8 mouse cellular contexts compared by ENCODE assay signal in genomic region chr7:45050945-45051600, GRCm38 (mm10). TPM values are rescaled to one million over a fixed set of nuclear protein-coding genes. Genes with fewer than 3 reads are reported as not detected.
DNase-seq lines count a peak whose midpoint lies in the region; ATAC-seq and TF ChIP-seq lines count a peak whose summit lies in the region.

No protein-coding gene starts in this region.

- H3K27me3 ChIP-seq in Patski: no peaks in the 10 kb centered on the region
- no peaks in the 10 kb centered on the region for H3K27me3 ChIP-seq in forebrain, postnatal 0 days (ENCODE audit: insufficient read depth, low read length)
- no peaks in the 10 kb centered on the region for H3K27me3 ChIP-seq in lung, embryonic 14.5 days (ENCODE audit: insufficient read depth, low read length)

- intact Hi-C loops in heart, postnatal 25 days (cut with DNase I): no loop called here

- POLR2A ChIA-PET in Patski (lab: Charles Lee): interaction anchor here (1.1 kb wide), 2 partner anchors 24 to 55 kb away, joined by 3 read pairs; no protein-coding TSS in a partner anchor

- H3K4me2 ChIP-seq in forebrain, postnatal 0 days (ENCODE audit: low read depth): peak overlapping the region; percentile 89
- H3K4me2 ChIP-seq in lung, embryonic 14.5 days: peak overlapping the region; percentile 88

- in situ Hi-C loops in Patski (cut with MboI; ENCODE audit: low pct_unique_long_range_greater_than_20kb): no loop called here

- DNase-seq in Patski (ENCODE audit: low read depth, low spot score): no peak
- peak; percentile 68 for DNase-seq in cerebellum, adult 11 months
- DNase-seq in forebrain, postnatal 0 days: peak; percentile 90
- DNase-seq in heart, postnatal 25 days (ENCODE audit: low spot score): peak; percentile 70
- DNase-seq in layer of hippocampus, adult 2 months (ENCODE audit: low spot score in 2 of 2): peak; percentile 64 to 84
- peak; percentile 92 for DNase-seq in lung, embryonic 14.5 days
- peak; percentile 96 for DNase-seq in retina, postnatal 1 day

- H3K4me1 ChIP-seq in forebrain, postnatal 0 days (ENCODE audit: insufficient read depth): no peaks in the 10 kb centered on the region; the same call in 1 of the 2 replicates
- H3K4me1 ChIP-seq in lung, embryonic 14.5 days (ENCODE audit: insufficient read depth): 0 out of 2 replicates have a peak, but pooled peaks cover 3% of the 10 kb centered on the region

- no peak for TF ChIP-seq CTCF in Patski (IDR thresholded peaks at IDR 0.05)
- TF ChIP-seq CTCF in forebrain, postnatal 0 days (IDR thresholded peaks at IDR 0.05; ENCODE audit: low read depth): no peak
- TF ChIP-seq CTCF in layer of hippocampus, adult 2 months (conservative IDR thresholded peaks at IDR 0.05): no peak
- no peak for TF ChIP-seq CTCF in lung, embryonic 14.5 days (IDR thresholded peaks at IDR 0.05; ENCODE audit: low read depth)

- no peaks in the 10 kb centered on the region for H3K9me3 ChIP-seq in forebrain, postnatal 0 days (ENCODE audit: low read length)
- no peaks in the 10 kb centered on the region for H3K9me3 ChIP-seq in lung, embryonic 14.5 days (ENCODE audit: low read depth, low read length)

- ATAC-seq in Patski: peak; percentile 36
- peak; percentile 70 for ATAC-seq in forebrain, postnatal 0 days
- peak; percentile 25 for ATAC-seq in lung, embryonic 14.5 days (ENCODE audit: insufficient read depth)
- no peak for ATAC-seq in activated CD4-positive, CD25-positive, alpha-beta regulatory T cell, adult 4 months

- H3K4me3 ChIP-seq in forebrain, postnatal 0 days (ENCODE audit: low read depth, low read length): peak overlapping the region; percentile 77
- H3K4me3 ChIP-seq in layer of hippocampus, adult 2 months: peak overlapping the region; percentile 84
- H3K4me3 ChIP-seq in lung, embryonic 14.5 days (ENCODE audit: low read depth, low read length): peak overlapping the region; percentile 90

- CTCF ChIA-PET in Patski (lab: Charles Lee): no interaction called here

- peaks cover 43% of the 10 kb centered on the region for H3K36me3 ChIP-seq in forebrain, postnatal 0 days (ENCODE audit: insufficient read depth)
- H3K36me3 ChIP-seq in lung, embryonic 14.5 days (ENCODE audit: insufficient read depth): peaks cover 46% of the 10 kb centered on the region

- H3K9ac ChIP-seq in forebrain, postnatal 0 days: peak overlapping the region; percentile 96; the same call in 1 of the 2 replicates
- H3K9ac ChIP-seq in lung, embryonic 14.5 days: peak overlapping the region; percentile 88

- 3% methylated on average over 16 of the region's 16 CpGs for WGBS in forebrain, postnatal 0 days
- 5% methylated on average over 16 of the region's 16 CpGs for WGBS in lung, embryonic 14.5 days

- H3K27ac ChIP-seq in forebrain, postnatal 0 days (ENCODE audit: low read depth, low read length): no peak overlapping the region
- peak overlapping the region; percentile 99 for H3K27ac ChIP-seq in layer of hippocampus, adult 2 months
- H3K27ac ChIP-seq in lung, embryonic 14.5 days (ENCODE audit: low read depth): peak overlapping the region; percentile 99; the same call in 1 of the 2 replicates

RNA-seq across cellular contexts. Expression of gene Prr12, which starts 1.6 kb away (rescaled TPM):
- 35.8 TPM for polyA plus RNA-seq in Patski (2021)
- total RNA-seq in forebrain, postnatal 0 days (2014; rRNA removed): 12.6 and 14.0 TPM in 2 replicates
- polyA plus RNA-seq in forebrain, postnatal 0 days (2015; fragmentation: Nextera tagmentation; extraction: Ambion mirVana): 4.9 and 8.2 TPM in 2 replicates
- 10 to 100 TPM; 23.2 to 27.7 TPM for total RNA-seq in heart, postnatal 25 days (2021)
- 10 to 100 TPM; 77.6 to 81.4 TPM for total RNA-seq in layer of hippocampus, adult 2 months (2021)
- 14.2 and 16.2 TPM in 2 replicates for polyA plus RNA-seq in lung, embryonic 14.5 days (2014; fragmentation: Nextera tagmentation; extraction: Ambion mirVana)
- polyA plus RNA-seq in activated CD4-positive, CD25-positive, alpha-beta regulatory T cell, adult 4 months (2017; shearing (Covaris generic)): 10 to 100 TPM in 1 of 2 experiments, 1 to 10 TPM in 1; 9.5 to 11.4 TPM

RNA-seq across cellular contexts. Expression of gene Nosip, which starts 11.2 kb away (rescaled TPM):
- 77.4 TPM for polyA plus RNA-seq in Patski (2021)
- 75.2 and 76.4 TPM in 2 replicates for total RNA-seq in forebrain, postnatal 0 days (2014; rRNA removed)
- polyA plus RNA-seq in forebrain, postnatal 0 days (2015; fragmentation: Nextera tagmentation; extraction: Ambion mirVana): 74.3 and 75.2 TPM in 2 replicates
- 10 to 100 TPM; 25.7 to 27.8 TPM for total RNA-seq in heart, postnatal 25 days (2021)
- total RNA-seq in layer of hippocampus, adult 2 months (2021): 10 to 100 TPM; 54.2 to 57.7 TPM
- 68.6 and 71.9 TPM in 2 replicates for polyA plus RNA-seq in lung, embryonic 14.5 days (2014; fragmentation: Nextera tagmentation; extraction: Ambion mirVana)
- polyA plus RNA-seq in activated CD4-positive, CD25-positive, alpha-beta regulatory T cell, adult 4 months (2017; shearing (Covaris generic)): 100 to 1,000 TPM; 143 to 161 TPM

RNA-seq across cellular contexts. Expression of gene Prrg2, which starts 11.4 kb away (rescaled TPM):
- polyA plus RNA-seq in Patski (2021): 38.6 TPM
- 6.3 and 15.9 TPM in 2 replicates for total RNA-seq in forebrain, postnatal 0 days (2014; rRNA removed)
- 14.9 and 15.1 TPM in 2 replicates for polyA plus RNA-seq in forebrain, postnatal 0 days (2015; fragmentation: Nextera tagmentation; extraction: Ambion mirVana)
- total RNA-seq in heart, postnatal 25 days (2021): 1 to 10 TPM; 6.8 to 7.1 TPM
- total RNA-seq in layer of hippocampus, adult 2 months (2021): 1 to 10 TPM; 5.7 to 8.4 TPM
- polyA plus RNA-seq in lung, embryonic 14.5 days (2014; fragmentation: Nextera tagmentation; extraction: Ambion mirVana): 18.1 and 19.2 TPM in 2 replicates
- polyA plus RNA-seq in activated CD4-positive, CD25-positive, alpha-beta regulatory T cell, adult 4 months (2017; shearing (Covaris generic)): 1 to 10 TPM in 1 of 2 experiments, under 1 TPM in 1; 0.41 to 1.2 TPM

RNA-seq across cellular contexts. Expression of gene Rras, which starts 33.3 kb away (rescaled TPM):
- 78.9 TPM for polyA plus RNA-seq in Patski (2021)
- 2.9 and 4.2 TPM in 2 replicates for total RNA-seq in forebrain, postnatal 0 days (2014; rRNA removed)
- polyA plus RNA-seq in forebrain, postnatal 0 days (2015; fragmentation: Nextera tagmentation; extraction: Ambion mirVana): 10.6 and 13.1 TPM in 2 replicates
- total RNA-seq in heart, postnatal 25 days (2021): 10 to 100 TPM; 48.9 to 56.6 TPM
- 10 to 100 TPM; 12.4 to 13.1 TPM for total RNA-seq in layer of hippocampus, adult 2 months (2021)
- 46.2 and 46.5 TPM in 2 replicates for polyA plus RNA-seq in lung, embryonic 14.5 days (2014; fragmentation: Nextera tagmentation; extraction: Ambion mirVana)
- polyA plus RNA-seq in activated CD4-positive, CD25-positive, alpha-beta regulatory T cell, adult 4 months (2017; shearing (Covaris generic)): 1 to 10 TPM; 4.5 to 6.1 TPM

RNA-seq across cellular contexts. Expression of gene Scaf1, which starts 34.9 kb away (rescaled TPM):
- 80.3 TPM for polyA plus RNA-seq in Patski (2021)
- total RNA-seq in forebrain, postnatal 0 days (2014; rRNA removed): 58.7 and 72.5 TPM in 2 replicates
- 43.4 and 50.0 TPM in 2 replicates for polyA plus RNA-seq in forebrain, postnatal 0 days (2015; fragmentation: Nextera tagmentation; extraction: Ambion mirVana)
- 10 to 100 TPM; 45.5 to 49.7 TPM for total RNA-seq in heart, postnatal 25 days (2021)
- 100 to 1,000 TPM; 166 to 168 TPM for total RNA-seq in layer of hippocampus, adult 2 months (2021)
- polyA plus RNA-seq in lung, embryonic 14.5 days (2014; fragmentation: Nextera tagmentation; extraction: Ambion mirVana): 45.9 and 53.6 TPM in 2 replicates
- 1 to 10 TPM; 8.6 to 8.7 TPM for polyA plus RNA-seq in activated CD4-positive, CD25-positive, alpha-beta regulatory T cell, adult 4 months (2017; shearing (Covaris generic))
